Mouse (Mus musculus): ENCODE results near the gene Zkscan3.

GRCm38 (mm10) chr13:21395623-21396022 lies 6.9 kb downstream of the Zkscan3 start:
- TF ChIP-seq CTCF (IDR thresholded peaks at IDR 0.05; ENCODE audit: low read depth) (no peak), EP300 (IDR thresholded peaks at IDR 0.05; ENCODE audit: low read depth) (no peak)
